Mouse (Mus musculus): ENCODE measurements around the gene Epn2. TPM values are rescaled to one million over a fixed set of nuclear protein-coding genes. Genes with fewer than 3 reads are reported as not detected.

Epn2 gene
- total RNA-seq, 1 experiment from 2014 or later: 35.2 TPM

Other genes starting within 250 kb of the Epn2 start
- not detected in 2 replicates for gene Slc47a2, start 236.8 kb downstream of the Epn2 start, total RNA-seq (2021)
- gene Slc47a1, start 201.3 kb downstream of the Epn2 start, total RNA-seq (2021): 1.7 and 6.8 TPM in 2 replicates
- 1.2 and 2.1 TPM in 2 replicates for gene Rnf112, start 125.6 kb downstream of the Epn2 start, total RNA-seq (2021)
- gene Mfap4, start 94.3 kb downstream of the Epn2 start, total RNA-seq (2021): 23.5 and 34.4 TPM in 2 replicates
- 16.7 and 20.0 TPM in 2 replicates for gene Mapk7, start 85.3 kb downstream of the Epn2 start, total RNA-seq (2021)
- 15.3 and 16.0 TPM in 2 replicates for gene B9d1, start 74.5 kb downstream of the Epn2 start, total RNA-seq (2021)
- gene Grap, start 73.6 kb upstream of the Epn2 start, total RNA-seq (2021): 12.3 and 27.0 TPM in 2 replicates
- 0.85 and 1.1 TPM in 2 replicates for gene Fam83g, start 104.4 kb upstream of the Epn2 start, total RNA-seq (2021)
- gene Slc5a10, start 141.1 kb upstream of the Epn2 start, total RNA-seq (2021): not detected in 2 replicates
- gene Prpsap2, start 182.4 kb upstream of the Epn2 start, total RNA-seq (2021): 25.9 and 27.9 TPM in 2 replicates